Mouse (Mus musculus) CH12.LX (cell line): ENCODE measurements at regions not wholly inside any gene's neighbourhood (a gene's known extent, or its start where the extent isn't known, plus 50 kb on each side); places are given as distances from the start of the nearest gene placed in this dataset.

Experiments
- DNase-seq: peaks from one replicate; pipeline ENCODE4 v3.0.0-alpha.2; 2013; ENCODE audit errors: extremely low read depth
- H3K27ac ChIP-seq: 2 replicates; pipeline ENCODE4 v1.5.1; 2012; ENCODE audit warnings: low read depth, mild to moderate bottlenecking, control low read depth, moderate library complexity; ENCODE audit not compliant: insufficient read depth
- H3K27me3 ChIP-seq: replicated peaks from 2 replicates; pipeline ENCODE3; 2012; ENCODE audit warnings: inconsistent platforms
- H3K36me3 ChIP-seq, 2 experiments: replicated peaks in 1 of 2; 2 replicates each; pipeline versions ENCODE3 to v1.6.1; 2012; ENCODE audit warnings: inconsistent platforms in 1 of 2, low read length in 1 of 2, mild to moderate bottlenecking in 1 of 2, mixed read lengths in 1 of 2, moderate library complexity in 1 of 2; ENCODE audit not compliant: control insufficient read depth in 1 of 2, insufficient read depth in 1 of 2
- H3K4me1 ChIP-seq, 2 experiments: 2 replicates each; pipeline ENCODE4 v1.6.1; 2012; ENCODE audit warnings: inconsistent platforms in 1 of 2, moderate library complexity in 1 of 2; ENCODE audit not compliant: insufficient read depth in 2 of 2, control insufficient read depth in 1 of 2
- H3K4me2 ChIP-seq: 2 replicates; pipeline ENCODE4 v1.6.1; 2012; ENCODE audit warnings: low read depth, mild to moderate bottlenecking, control low read depth; ENCODE audit not compliant: poor library complexity, insufficient read depth, severe bottlenecking
- H3K4me3 ChIP-seq, 3 experiments: fragments of 150-350 bp in 1 of 3; sonication (generic) in 1 of 3; replicated peaks in 1 of 3; 2 replicates each; pipeline versions ENCODE3 to v1.5.1; 2011 to 2012; ENCODE audit warnings: low read depth in 2 of 3, low read length in 2 of 3, mild to moderate bottlenecking in 2 of 3, moderate library complexity in 2 of 3, control low read depth in 1 of 3, improper control_type of control experiment in 1 of 3, inconsistent platforms in 1 of 3, mixed read lengths in 1 of 3; ENCODE audit not compliant: poor library complexity in 1 of 3
- H3K79me2 ChIP-seq: replicated peaks from 2 replicates; pipeline ENCODE4 v1.6.1; 2012; ENCODE audit warnings: mild to moderate bottlenecking, moderate library complexity; ENCODE audit not compliant: control insufficient read depth, poor library complexity, insufficient read depth, severe bottlenecking; ENCODE audit errors: extremely low read depth
- H3K9ac ChIP-seq: 2 replicates; pipeline ENCODE4 v1.6.1; 2012; ENCODE audit warnings: low read depth, mild to moderate bottlenecking, control low read depth, moderate library complexity; ENCODE audit not compliant: insufficient read depth
- H3K9me3 ChIP-seq: replicated peaks from 2 replicates; pipeline ENCODE3; 2012; ENCODE audit warnings: low read length, inconsistent platforms, mixed read lengths
- CHD1 ChIP-seq: IDR thresholded peaks from 2 replicates; pipeline ENCODE4 v1.6.1; 2012; ENCODE audit warnings: low read depth, low read length, improper control_type of control experiment, inconsistent platforms
- CHD2 ChIP-seq: IDR thresholded peaks from 2 replicates; pipeline ENCODE4 v1.6.1; 2011; ENCODE audit warnings: low read length, improper control_type of control experiment
- IRF4 ChIP-seq: IDR thresholded peaks from 2 replicates; pipeline ENCODE4 v1.6.1; 2014; ENCODE audit warnings: low read depth, mild to moderate bottlenecking, inconsistent platforms, low read length, improper control_type of control experiment
- JUND ChIP-seq: conservative IDR thresholded peaks from 2 replicates; pipeline ENCODE4 v1.6.1; 2011; ENCODE audit warnings: low read depth, low read length, improper control_type of control experiment
- MAFK ChIP-seq: IDR thresholded peaks from 2 replicates; pipeline ENCODE4 v1.6.1; 2011; ENCODE audit warnings: low read length, improper control_type of control experiment; ENCODE audit not compliant: insufficient replicate concordance
- MAX ChIP-seq: IDR thresholded peaks from 2 replicates; pipeline ENCODE4 v1.6.1; 2011; ENCODE audit warnings: low read length, improper control_type of control experiment
- MAZ ChIP-seq: IDR thresholded peaks from 2 replicates; pipeline ENCODE4 v1.6.1; 2012; ENCODE audit warnings: low read depth, mild to moderate bottlenecking, inconsistent platforms, low read length, improper control_type of control experiment, moderate library complexity
- MEF2A ChIP-seq: IDR thresholded peaks from 2 replicates; pipeline ENCODE4 v1.6.1; 2014; ENCODE audit warnings: low read depth, mild to moderate bottlenecking, inconsistent platforms, low read length, improper control_type of control experiment, borderline replicate concordance
- MYC ChIP-seq: IDR thresholded peaks from 2 replicates; pipeline ENCODE4 v1.6.1; 2011; ENCODE audit warnings: low read depth, mild to moderate bottlenecking, improper control_type of control experiment, low read length
- NELFE ChIP-seq: IDR thresholded peaks from 2 replicates; pipeline ENCODE4 v1.6.1; 2011; ENCODE audit warnings: low read depth, low read length, improper control_type of control experiment
- POLR2A ChIP-seq: IDR thresholded peaks from 2 replicates; pipeline ENCODE4 v1.6.1; 2011; ENCODE audit warnings: low read depth, mild to moderate bottlenecking, improper control_type of control experiment, low read length
- POLR2AphosphoS2 ChIP-seq: IDR thresholded peaks from 2 replicates; pipeline ENCODE4 v1.6.1; 2011; ENCODE audit warnings: low read depth, low read length, improper control_type of control experiment
- RCOR1 ChIP-seq: conservative IDR thresholded peaks from 2 replicates; pipeline ENCODE4 v1.6.1; 2012; ENCODE audit warnings: low read depth, mild to moderate bottlenecking, inconsistent platforms, low read length, improper control_type of control experiment
- SIN3A ChIP-seq: IDR thresholded peaks from 2 replicates; pipeline ENCODE4 v1.6.1; 2012; ENCODE audit warnings: low read length, improper control_type of control experiment, inconsistent platforms
- SMC3 ChIP-seq: IDR thresholded peaks from 2 replicates; pipeline ENCODE4 v1.6.1; 2011; ENCODE audit warnings: low read depth, low read length, improper control_type of control experiment
- TBP ChIP-seq: conservative IDR thresholded peaks from 2 replicates; pipeline ENCODE4 v1.6.1; 2011; ENCODE audit warnings: low read depth, low read length, improper control_type of control experiment
- UBTF ChIP-seq: IDR thresholded peaks from 2 replicates; pipeline ENCODE4 v1.6.1; 2012; ENCODE audit warnings: low read depth, mild to moderate bottlenecking, inconsistent platforms, low read length, improper control_type of control experiment, moderate library complexity
- USF1 ChIP-seq: IDR thresholded peaks from 2 replicates; pipeline ENCODE4 v1.6.1; 2014; ENCODE audit warnings: low read depth, mild to moderate bottlenecking, inconsistent platforms, low read length, improper control_type of control experiment
- ZC3H11A ChIP-seq: IDR thresholded peaks from 2 replicates; pipeline ENCODE4 v1.6.1; 2012; ENCODE audit warnings: low read depth, mild to moderate bottlenecking, inconsistent platforms, low read length, improper control_type of control experiment
- ZKSCAN1 ChIP-seq: IDR thresholded peaks from 2 replicates; pipeline ENCODE4 v1.6.1; 2012; ENCODE audit warnings: low read depth, inconsistent platforms, low read length, improper control_type of control experiment, borderline replicate concordance
- ZMIZ1 ChIP-seq: IDR thresholded peaks from 2 replicates; pipeline ENCODE4 v1.6.1; 2012; ENCODE audit warnings: low read depth, mild to moderate bottlenecking, inconsistent platforms, low read length, improper control_type of control experiment
- ZNF384 ChIP-seq: IDR thresholded peaks from 2 replicates; pipeline ENCODE4 v1.6.1; 2012; ENCODE audit warnings: low read depth, low read length, improper control_type of control experiment, inconsistent platforms
- dilution Hi-C: fragments of 300-500 bp; cut with MboI; formaldehyde crosslinking; loops from 2 replicates; pipeline ENCODE4 v1.14.3; 2020; ENCODE audit warnings: low sequenced_read_pairs; ENCODE audit not compliant: extremely low pct_unique_long_range_greater_than_20kb, extremely low pct_ligation_motif_present
- in situ Hi-C: fragments of 300-500 bp; cut with MboI; formaldehyde crosslinking; loops from 3 replicates; pipeline ENCODE4 v1.14.3; 2019; ENCODE audit warnings: low sequenced_read_pairs, low pct_ligation_motif_present, low pct_unique_long_range_greater_than_20kb, mixed read lengths

- Histone ChIP-seq H3K27ac (no peak overlapping the region), H3K4me2 (no peak overlapping the region), H3K4me3 (no peak overlapping the region), H3K36me3 (no peaks in the 10 kb centered on the region), H3K9me3 (no peaks in the 10 kb centered on the region), H3K9ac (no peak overlapping the region), H3K79me2 (no peaks in the 10 kb centered on the region), H3K27me3 (no peaks in the 10 kb centered on the region), H3K4me1 (no peaks in the 10 kb centered on the region)
- no peak for TF ChIP-seq MAZ
- TF ChIP-seq ZMIZ1 = no peak
- no peak for TF ChIP-seq MAX
- TF ChIP-seq POLR2A = no peak
- no peak for TF ChIP-seq TBP
- TF ChIP-seq POLR2AphosphoS2 = no peak
- TF ChIP-seq MYC = no peak
- no peak for TF ChIP-seq MEF2A
- no peak for TF ChIP-seq CHD2
- TF ChIP-seq RCOR1 = no peak
- no peak for TF ChIP-seq ZC3H11A
- no peak for TF ChIP-seq USF1
- dilution Hi-C loops (no loop called here), in situ Hi-C loops (no loop called here)
- no peak for DNase-seq
Observed at GRCm38 (mm10) chr12:35401853-35402252, 133.0 kb downstream of the Ahr start.

GRCm38 (mm10) chr12:35401219-35401618 lies 133.6 kb downstream of the Ahr start:
- Histone ChIP-seq H3K4me2 (no peak overlapping the region), H3K79me2 (no peaks in the 10 kb centered on the region), H3K4me3 (no peak overlapping the region), H3K9ac (no peak overlapping the region), H3K36me3 (no peaks in the 10 kb centered on the region), H3K27me3 (no peaks in the 10 kb centered on the region), H3K27ac (no peak overlapping the region), H3K9me3 (no peaks in the 10 kb centered on the region), H3K4me1 (no peaks in the 10 kb centered on the region)
- in situ Hi-C loops = no loop called here
- DNase-seq = no peak
- dilution Hi-C loops = no loop called here
- no peak for TF ChIP-seq CHD1
- TF ChIP-seq NELFE = no peak
- TF ChIP-seq JUND = no peak
- no peak for TF ChIP-seq MEF2A
- TF ChIP-seq SMC3 = no peak
- TF ChIP-seq ZNF384 = no peak
- no peak for TF ChIP-seq RCOR1
- TF ChIP-seq MAFK = no peak
- no peak for TF ChIP-seq IRF4
- no peak for TF ChIP-seq MAZ
- TF ChIP-seq ZKSCAN1 = no peak
- TF ChIP-seq POLR2AphosphoS2 = no peak
- no peak for TF ChIP-seq UBTF
- TF ChIP-seq SIN3A = no peak
- TF ChIP-seq, all 38 proteins: peak for 0
